Mouse (Mus musculus): ENCODE data around the gene Mars2.

GRCm38 (mm10) chr1:55226011-55226857, 10.7 kb upstream of the Mars2 start, which contains the start of gene Rftn2:
- TF ChIP-seq POLR2A (IDR thresholded peaks at IDR 0.05; ENCODE audit: insufficient read depth, low read length) = no peak
- no peak for TF ChIP-seq CTCF (IDR thresholded peaks at IDR 0.05; ENCODE audit: low read depth, low read length)
